Mouse (Mus musculus) stomach, postnatal 0 days (tissue): ENCODE data around the gene Serpina3n. TPM values are rescaled to one million over a fixed set of nuclear protein-coding genes. Genes with fewer than 3 reads are reported as not detected.

Experiments used
- ATAC-seq: fragments of 200-750 bp; cut with Nextera tagmentation; 2 replicates; pipeline ENCODE4 v1.8.0; 2017; ENCODE audit not compliant: low FRiP score, low TSS enrichment
- DNase-seq: peaks from one replicate; pipeline ENCODE4 v3.0.0-alpha.2; 2016; ENCODE audit warnings: low spot score
- H3K27ac ChIP-seq: fragments of 300-500 bp; sonication (generic); replicated peaks from 2 replicates; pipeline ENCODE4 v1.5.1; 2014; ENCODE audit warnings: mild to moderate bottlenecking, control low read depth
- H3K27me3 ChIP-seq: fragments of 300-500 bp; sonication (generic); 2 replicates; pipeline ENCODE4 v1.6.1; 2014; ENCODE audit warnings: low read length; ENCODE audit not compliant: control insufficient read depth, insufficient read depth
- H3K36me3 ChIP-seq: fragments of 300-500 bp; sonication (generic); 2 replicates; pipeline ENCODE4 v1.6.1; 2014; ENCODE audit warnings: low read length, mixed read lengths; ENCODE audit not compliant: control insufficient read depth, insufficient read depth
- H3K4me1 ChIP-seq: fragments of 300-500 bp; sonication (generic); replicated peaks from 2 replicates; pipeline ENCODE4 v1.6.1; 2014; ENCODE audit warnings: antibody characterized with exemption; ENCODE audit not compliant: control insufficient read depth, insufficient read depth
- H3K4me2 ChIP-seq: fragments of 300-500 bp; sonication (generic); replicated peaks from 2 replicates; pipeline ENCODE4 v1.6.1; 2014; ENCODE audit warnings: low read depth, mild to moderate bottlenecking, control low read depth, moderate library complexity
- H3K4me3 ChIP-seq: fragments of 300-500 bp; sonication (generic); 2 replicates; pipeline ENCODE4 v1.5.1; 2014; ENCODE audit warnings: low read depth, low read length, control low read depth
- H3K9ac ChIP-seq: fragments of 300-500 bp; sonication (generic); 2 replicates; pipeline ENCODE4 v1.6.1; 2014; ENCODE audit warnings: mild to moderate bottlenecking, low read length, control low read depth, mixed read lengths
- H3K9me3 ChIP-seq: fragments of 300-500 bp; sonication (generic); 2 replicates; pipeline ENCODE4 v1.6.1; 2016; ENCODE audit warnings: low read length; ENCODE audit not compliant: control insufficient read depth
- CTCF ChIP-seq: IDR thresholded peaks from 2 replicates; pipeline ENCODE4 v1.5.1; 2016; ENCODE audit warnings: antibody characterized with exemption, low read depth, mild to moderate bottlenecking, moderate library complexity
- EP300 ChIP-seq: optimal IDR thresholded peaks from 2 replicates; pipeline ENCODE3; 2016; ENCODE audit warnings: antibody characterized with exemption
- WGBS: fragments of 180-500 bp; shearing (Covaris S2); extraction: QIAGEN DNeasy Blood & Tissue Kit; methylation state at CpG from one replicate; pipeline ENCODE4 v1.1.7; 2014; 5-methylcytosine and 5-hydroxymethylcytosine counted together
- polyA plus RNA-seq: library from polyadenylated mRNA; unstranded; fragments of >200 nt; fragmentation: Nextera tagmentation; extraction: Ambion mirVana; gene quantifications from 2 replicates; pipeline ENCODE4 v1.2.1, GENCODE M21; 2015

The Serpina3n gene
- polyA plus RNA-seq, 1 experiment from 2014 or later = 1.6 TPM

- no peak overlapping the region for H3K4me3 ChIP-seq
- H3K27me3 ChIP-seq = no peaks in the 10 kb centered on the region
- no peak for DNase-seq
- no peak overlapping the region for H3K27ac ChIP-seq
- H3K4me2 ChIP-seq = no peak overlapping the region
- no peaks in the 10 kb centered on the region for H3K4me1 ChIP-seq
- H3K9me3 ChIP-seq = no peaks in the 10 kb centered on the region
- no peak for TF ChIP-seq CTCF
- no peak for TF ChIP-seq EP300
- WGBS = 51% methylated on average over 10 of the region's 10 CpGs
- ATAC-seq = no peak
- H3K9ac ChIP-seq = no peak overlapping the region
- no peaks in the 10 kb centered on the region for H3K36me3 ChIP-seq
These were observed 43.7 kb downstream of the Serpina3n start for GRCm38 (mm10) chr12:104450257-104450656.

GRCm38 (mm10) chr12:104453002-104453401 lies 46.5 kb downstream of the Serpina3n start:
- ATAC-seq = no peak
- no peaks in the 10 kb centered on the region for H3K4me1 ChIP-seq
- no peaks in the 10 kb centered on the region for H3K9me3 ChIP-seq
- H3K27ac ChIP-seq = no peak overlapping the region
- no peaks in the 10 kb centered on the region for H3K36me3 ChIP-seq
- no peak overlapping the region for H3K4me2 ChIP-seq
- no peak for DNase-seq
- no peak overlapping the region for H3K9ac ChIP-seq
- TF ChIP-seq EP300 (no peak), CTCF (peak; percentile 41)
- H3K27me3 ChIP-seq = no peaks in the 10 kb centered on the region
- 47% methylated on average over 1 of the region's 1 CpGs for WGBS
- no peak overlapping the region for H3K4me3 ChIP-seq

- ATAC-seq (no peak), DNase-seq (no peak)
- H3K27ac ChIP-seq = no peak overlapping the region
- no peaks in the 10 kb centered on the region for H3K4me1 ChIP-seq
- H3K9ac ChIP-seq = no peak overlapping the region
- H3K36me3 ChIP-seq = no peaks in the 10 kb centered on the region
- H3K27me3 ChIP-seq = no peaks in the 10 kb centered on the region
- no peak overlapping the region for H3K4me3 ChIP-seq
- H3K4me2 ChIP-seq = no peak overlapping the region
- H3K9me3 ChIP-seq = no peaks in the 10 kb centered on the region
- TF ChIP-seq CTCF = peak; percentile 15; the same call in 1 of the 2 replicates
- no peak for TF ChIP-seq EP300
- 68% methylated on average over 6 of the region's 6 CpGs for WGBS
These were observed 52.8 kb downstream of the Serpina3n start for GRCm38 (mm10) chr12:104459377-104459776.

- ATAC-seq = peak; percentile 47; the same call in 1 of the 2 replicates
- H3K9ac ChIP-seq = no peak overlapping the region
- no peak for DNase-seq
- H3K27ac ChIP-seq = no peak overlapping the region
- H3K27me3 ChIP-seq = no peaks in the 10 kb centered on the region
- no peak for TF ChIP-seq EP300
- TF ChIP-seq CTCF = no peak
- H3K4me3 ChIP-seq = no peak overlapping the region
- no peaks in the 10 kb centered on the region for H3K9me3 ChIP-seq
- H3K4me1 ChIP-seq = no peaks in the 10 kb centered on the region
- 29% methylated on average over 8 of the region's 8 CpGs for WGBS
- no peaks in the 10 kb centered on the region for H3K36me3 ChIP-seq
- H3K4me2 ChIP-seq = no peak overlapping the region
These were observed 54.8 kb downstream of the Serpina3n start for GRCm38 (mm10) chr12:104461372-104461771.

Other genes starting within 250 kb of the Serpina3n start
- 0.10 and 0.17 TPM in 2 replicates for gene Serpina3f, start 192.2 kb upstream of the Serpina3n start, polyA plus RNA-seq
- gene Serpina3g, start 170.5 kb upstream of the Serpina3n start, polyA plus RNA-seq = 2.4 and 5.8 TPM in 2 replicates
- 0.62 and 0.99 TPM in 2 replicates for gene Serpina3i, start 143.6 kb upstream of the Serpina3n start, polyA plus RNA-seq
- gene Serpina3j, start 92.2 kb upstream of the Serpina3n start, polyA plus RNA-seq = 0.13 and 0.15 TPM in 2 replicates
- gene Serpina3k, start 68.2 kb upstream of the Serpina3n start, polyA plus RNA-seq = 0.15 and 0.24 TPM in 2 replicates
- 0.30 TPM in 1 of 2 replicates, not detected in the other for gene Serpina3m, start 68.2 kb upstream of the Serpina3n start, polyA plus RNA-seq
- gene Gsc, start 66.6 kb downstream of the Serpina3n start, polyA plus RNA-seq = 0.38 and 0.46 TPM in 2 replicates